Mouse (Mus musculus) liver, embryonic 12.5 days (tissue): ENCODE results near the gene Rbm28. TPM values are rescaled to one million over a fixed set of nuclear protein-coding genes. Genes with fewer than 3 reads are reported as not detected.
A peak's percentile ranks its signal among the peaks of the same experiment; 100 is the strongest.
"Not testable (repeated sequence)": the region's sequence is repeated elsewhere in the genome, so short reads cannot be mapped to it uniquely, and the experiment has no call there.

Experiments used
- ATAC-seq: fragments of 200-750 bp; cut with Nextera tagmentation; 2 replicates; pipeline ENCODE4 v1.8.0; 2017; ENCODE audit warnings: moderate number of reproducible peaks, mild to moderate bottlenecking, moderate library complexity
- H3K27ac ChIP-seq: fragments of 300-500 bp; sonication (generic); 2 replicates; pipeline ENCODE4 v1.5.1; 2016; ENCODE audit warnings: mild to moderate bottlenecking
- H3K27me3 ChIP-seq: fragments of 300-500 bp; sonication (generic); replicated peaks from 2 replicates; pipeline ENCODE4 v1.6.1; 2016; ENCODE audit warnings: mild to moderate bottlenecking, moderate library complexity
- H3K36me3 ChIP-seq: fragments of 300-500 bp; sonication (generic); 2 replicates; pipeline ENCODE4 v1.6.1; 2016; ENCODE audit warnings: mild to moderate bottlenecking, moderate library complexity
- H3K4me1 ChIP-seq: fragments of 300-500 bp; sonication (generic); 2 replicates; pipeline ENCODE4 v1.6.1; 2016
- H3K4me2 ChIP-seq: fragments of 300-500 bp; sonication (generic); 2 replicates; pipeline ENCODE4 v1.6.1; 2016; ENCODE audit warnings: mild to moderate bottlenecking, moderate library complexity
- H3K4me3 ChIP-seq: fragments of 300-500 bp; sonication (generic); 2 replicates; pipeline ENCODE4 v1.5.1; 2016; ENCODE audit warnings: mild to moderate bottlenecking, moderate library complexity
- H3K9ac ChIP-seq: fragments of 300-500 bp; sonication (generic); 2 replicates; pipeline ENCODE4 v1.6.1; 2016; ENCODE audit warnings: mild to moderate bottlenecking, moderate library complexity
- H3K9me3 ChIP-seq: fragments of 300-500 bp; sonication (generic); replicated peaks from 2 replicates; pipeline ENCODE4 v1.6.1; 2016; ENCODE audit warnings: mild to moderate bottlenecking, moderate library complexity
- WGBS: fragments of 180-500 bp; shearing (Covaris S2); methylation state at CpG from one replicate; pipeline ENCODE4 v1.1.7; 2016; ENCODE audit not compliant: insufficient replicate concordance; 5-methylcytosine and 5-hydroxymethylcytosine counted together
- polyA plus RNA-seq: library from polyadenylated mRNA; unstranded; fragments of >200 nt; fragmentation: Nextera tagmentation; extraction: Ambion mirVana; gene quantifications from 2 replicates; pipeline ENCODE4 v1.2.1, GENCODE M21; 2016

Rbm28 gene
- polyA plus RNA-seq, 1 experiment from 2014 or later: 27.2 TPM

GRCm38 (mm10) chr6:29179843-29180242 is 15.0 kb upstream of the Rbm28 start:
- WGBS: 34% methylated on average over 8 of the region's 8 CpGs
- Histone ChIP-seq H3K4me3 (no peak overlapping the region), H3K36me3 (no peaks in the 10 kb centered on the region), H3K9ac (no peak overlapping the region), H3K27me3 (peaks cover 86% of the 10 kb centered on the region), H3K4me2 (peak overlapping the region; percentile 75), H3K9me3 (no peaks in the 10 kb centered on the region), H3K27ac (no peak overlapping the region), H3K4me1 (peaks cover 7% of the 10 kb centered on the region)
- ATAC-seq: no peak

DNA sequence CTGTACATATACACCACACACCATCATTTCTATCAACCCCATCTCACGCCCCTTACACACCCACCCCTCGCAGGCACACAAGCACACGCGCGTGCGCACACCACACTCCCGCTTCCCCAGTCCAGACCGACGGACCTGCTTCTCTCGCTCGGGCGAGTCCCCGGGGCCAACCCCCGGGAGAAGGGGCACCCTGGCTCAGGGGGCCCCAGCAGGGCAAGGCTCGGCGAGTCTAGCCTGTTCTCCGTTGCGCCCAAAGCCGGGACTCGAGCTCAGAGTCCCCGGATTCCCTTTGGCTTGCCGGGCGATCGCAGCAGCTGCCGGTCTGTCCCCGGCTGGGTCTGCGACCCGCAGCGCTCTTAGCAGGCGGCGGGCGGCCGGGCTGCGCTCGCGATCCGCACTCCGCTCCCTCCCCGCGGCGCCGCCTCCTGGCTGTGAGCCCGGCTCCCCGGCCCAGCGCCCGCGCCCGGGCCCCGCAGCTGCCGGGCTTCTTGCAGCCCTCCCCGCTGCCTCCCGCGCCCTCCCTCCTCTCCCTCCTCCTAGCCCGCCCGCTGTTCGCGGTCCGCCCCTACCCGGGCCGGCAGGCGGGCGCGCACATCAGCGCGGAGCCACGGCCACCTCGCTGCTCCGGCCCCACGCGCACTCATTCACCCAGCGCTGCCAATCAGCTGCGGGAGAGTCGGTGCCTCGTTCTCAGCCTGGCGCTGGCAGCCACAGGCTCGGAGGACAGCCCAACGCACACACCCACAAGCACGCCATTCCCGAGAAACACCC is 14.3 kb upstream of the Rbm28 start, which contains the start of gene Prrt4:
Gene Prrt4, minus strand, starts transcription at position 697 of the 771 bp plus-strand sequence.
- Histone ChIP-seq H3K4me3 (peak within 1 kb of the TSS; percentile 55), H3K9me3 (no peaks in the 10 kb centered on the region), H3K9ac (no peak within 1 kb of the TSS), H3K4me2 (peak within 1 kb of the TSS; percentile 75), H3K36me3 (no peaks in the 10 kb centered on the region), H3K27me3 (peaks cover 94% of the 10 kb centered on the region), H3K27ac (no peak within 1 kb of the TSS), H3K4me1 (peaks cover 7% of the 10 kb centered on the region)
- 0 out of 2 replicates have a peak, but pooled peaks have one; percentile 24 for ATAC-seq
- under 1% methylated on average over 76 of the region's 79 CpGs for WGBS

- H3K4me1 ChIP-seq: peaks cover 7% of the 10 kb centered on the region
- H3K27me3 ChIP-seq: peaks cover 100% of the 10 kb centered on the region
- H3K9ac ChIP-seq: no peak overlapping the region
- peak; percentile 35; the same call in 1 of the 2 replicates for ATAC-seq
- no peak overlapping the region for H3K27ac ChIP-seq
- no peak overlapping the region for H3K4me3 ChIP-seq
- no peaks in the 10 kb centered on the region for H3K36me3 ChIP-seq
- no peaks in the 10 kb centered on the region for H3K9me3 ChIP-seq
- 20% methylated on average over 17 of the region's 17 CpGs for WGBS
- peak overlapping the region; percentile 75 for H3K4me2 ChIP-seq
These were observed 13.4 kb upstream of the Rbm28 start for GRCm38 (mm10) chr6:29177901-29178879.

DNA sequence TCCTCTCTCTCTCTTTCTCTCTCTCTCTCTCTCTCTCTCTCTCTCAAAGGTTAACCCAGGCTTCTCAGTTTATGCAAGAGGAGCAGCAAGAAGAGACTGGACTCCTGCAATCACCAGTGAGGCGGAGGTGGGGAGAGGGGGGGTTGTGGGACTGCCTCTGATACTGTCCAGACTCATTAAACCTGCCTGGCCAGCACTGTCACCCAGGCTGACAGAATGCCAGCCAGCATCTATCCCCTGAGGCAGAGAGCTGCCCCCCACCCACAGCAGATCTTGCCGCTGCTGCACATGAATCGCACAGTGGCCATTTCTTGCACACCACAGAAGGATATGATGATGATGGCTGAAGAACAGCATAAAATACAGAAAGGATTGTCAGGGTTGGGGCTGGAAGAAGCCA is 10.3 kb upstream of the Rbm28 start:
- WGBS: 67% methylated on average over 3 of the region's 3 CpGs
- Histone ChIP-seq H3K9me3 (no peaks in the 10 kb centered on the region), H3K4me3 (no peak overlapping the region), H3K4me1 (peaks cover 22% of the 10 kb centered on the region), H3K27me3 (peaks cover 100% of the 10 kb centered on the region), H3K27ac (no peak overlapping the region), H3K9ac (no peak overlapping the region), H3K36me3 (no peaks in the 10 kb centered on the region), H3K4me2 (no peak overlapping the region)
- no peak for ATAC-seq

GRCm38 (mm10) chr6:29174368-29174767 is 9.6 kb upstream of the Rbm28 start:
- Histone ChIP-seq H3K27me3 (peaks cover 100% of the 10 kb centered on the region), H3K36me3 (no peaks in the 10 kb centered on the region), H3K27ac (no peak overlapping the region), H3K4me1 (peaks cover 22% of the 10 kb centered on the region), H3K4me3 (no peak overlapping the region), H3K9me3 (no peaks in the 10 kb centered on the region), H3K4me2 (no peak overlapping the region), H3K9ac (no peak overlapping the region)
- WGBS: 18% methylated on average over 7 of the region's 7 CpGs
- ATAC-seq: no peak

- Histone ChIP-seq H3K4me2 (peak overlapping the region; percentile 71), H3K27me3 (peaks cover 98% of the 10 kb centered on the region), H3K27ac (no peak overlapping the region), H3K9ac (peak overlapping the region; percentile 32; the same call in 1 of the 2 replicates), H3K4me1 (peaks cover 16% of the 10 kb centered on the region), H3K4me3 (peak overlapping the region; percentile 49), H3K9me3 (no peaks in the 10 kb centered on the region), H3K36me3 (no peaks in the 10 kb centered on the region)
- ATAC-seq: peak; percentile 56
- WGBS: under 1% methylated on average over 39 of the region's 40 CpGs
These were observed 6.2 kb upstream of the Rbm28 start for GRCm38 (mm10) chr6:29170952-29171388.

DNA sequence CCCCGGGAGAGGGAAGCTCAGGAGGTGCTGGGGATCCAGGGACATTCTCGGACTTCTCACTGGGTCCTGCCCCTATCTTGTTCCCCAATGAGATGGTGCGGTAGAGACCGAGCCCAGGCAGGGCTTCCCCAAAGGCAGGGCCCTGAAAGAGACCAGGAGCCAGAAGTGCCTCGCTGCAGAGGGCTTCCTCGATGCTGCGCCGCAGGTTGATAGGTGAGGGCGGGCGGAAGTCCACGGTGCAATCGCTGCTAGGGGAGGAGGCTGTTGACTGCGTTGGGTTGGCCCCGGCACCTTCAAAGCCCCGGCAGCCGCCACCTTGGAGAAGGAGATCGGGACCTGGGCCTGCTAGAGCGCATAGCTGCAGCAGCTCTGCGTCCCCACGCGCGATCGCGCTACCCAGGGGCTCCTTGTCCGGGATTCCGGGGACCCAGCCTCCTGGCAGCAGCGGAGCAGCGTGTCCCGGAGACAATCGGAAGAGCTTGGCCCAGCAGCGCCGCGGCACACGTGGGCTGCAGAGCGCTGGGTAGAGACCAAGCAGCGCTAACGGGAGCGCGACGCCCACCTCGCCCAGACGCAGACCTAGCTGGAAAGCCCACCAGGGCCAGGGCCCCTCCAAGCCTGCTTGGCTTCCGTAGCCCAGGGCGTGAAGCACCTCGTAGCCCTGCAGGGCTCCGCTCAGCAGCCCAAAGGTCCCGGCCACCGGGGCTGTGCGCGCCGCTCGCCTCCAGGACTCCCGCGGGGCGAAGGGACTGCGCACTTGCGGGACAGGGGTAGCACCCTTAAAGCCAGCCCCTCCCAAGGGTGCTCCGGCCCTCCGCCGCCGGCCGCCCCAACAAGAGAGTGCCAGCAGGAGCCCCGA is 5.5 kb upstream of the Rbm28 start:
- Histone ChIP-seq H3K4me1 (peaks cover 16% of the 10 kb centered on the region), H3K27me3 (peaks cover 97% of the 10 kb centered on the region), H3K4me3 (peak overlapping the region; percentile 49), H3K27ac (no peak overlapping the region), H3K9me3 (no peaks in the 10 kb centered on the region), H3K4me2 (peak overlapping the region; percentile 71), H3K36me3 (no peaks in the 10 kb centered on the region), H3K9ac (peak overlapping the region; percentile 32; the same call in 1 of the 2 replicates)
- peak; percentile 40; the same call in 1 of the 2 replicates for ATAC-seq
- WGBS: 2% methylated on average over 63 of the region's 63 CpGs

- Histone ChIP-seq H3K27me3 (peaks cover 93% of the 10 kb centered on the region), H3K36me3 (no peaks in the 10 kb centered on the region), H3K27ac (no peak overlapping the region), H3K4me2 (peak overlapping the region; percentile 71; the same call in 1 of the 2 replicates), H3K9ac (no peak overlapping the region), H3K9me3 (no peaks in the 10 kb centered on the region), H3K4me1 (peaks cover 20% of the 10 kb centered on the region), H3K4me3 (no peak overlapping the region)
- ATAC-seq: no peak
- 6% methylated on average over 12 of the region's 12 CpGs for WGBS
These were observed 4.9 kb upstream of the Rbm28 start for GRCm38 (mm10) chr6:29169675-29170062.

GRCm38 (mm10) chr6:29168871-29169270 is 4.1 kb upstream of the Rbm28 start:
- H3K9me3 ChIP-seq: no peaks in the 10 kb centered on the region
- no peak overlapping the region for H3K4me2 ChIP-seq
- no peak for ATAC-seq
- WGBS: 14% methylated on average over 2 of the region's 2 CpGs
- H3K27me3 ChIP-seq: peaks cover 85% of the 10 kb centered on the region
- H3K9ac ChIP-seq: no peak overlapping the region
- no peak overlapping the region for H3K4me3 ChIP-seq
- H3K4me1 ChIP-seq: peaks cover 22% of the 10 kb centered on the region
- no peak overlapping the region for H3K27ac ChIP-seq
- no peaks in the 10 kb centered on the region for H3K36me3 ChIP-seq

DNA sequence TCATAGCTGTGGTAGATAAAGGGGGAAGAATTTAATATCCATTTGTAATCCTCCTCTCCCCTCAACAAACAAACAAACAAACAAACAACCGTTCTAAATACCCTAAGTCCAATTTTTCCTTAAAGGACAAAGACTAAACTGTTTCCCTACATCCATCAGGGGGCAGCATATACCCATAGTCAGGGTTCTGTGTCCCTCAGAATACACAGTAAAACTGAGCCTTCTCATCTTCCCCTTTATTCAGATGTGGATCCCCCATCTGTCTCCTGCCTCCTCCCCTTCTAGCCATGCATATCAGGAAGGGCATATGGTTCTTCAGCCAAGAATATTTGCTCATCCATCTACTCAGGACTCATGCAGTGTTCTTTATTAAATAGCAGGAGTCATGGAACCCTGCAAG is 1.4 kb upstream of the Rbm28 start:
- no peaks in the 10 kb centered on the region for H3K36me3 ChIP-seq
- H3K9ac ChIP-seq: no peak overlapping the region
- WGBS: 0% methylated on average over 1 of the region's 1 CpGs
- no peak overlapping the region for H3K27ac ChIP-seq
- H3K9me3 ChIP-seq: no peaks in the 10 kb centered on the region
- H3K4me3 ChIP-seq: no peak overlapping the region
- peaks cover 58% of the 10 kb centered on the region for H3K27me3 ChIP-seq
- ATAC-seq: no peak
- no peak overlapping the region for H3K4me2 ChIP-seq
- peaks cover 38% of the 10 kb centered on the region for H3K4me1 ChIP-seq

GRCm38 (mm10) chr6:29161291-29161690 is 3.5 kb downstream of the Rbm28 start:
- Histone ChIP-seq H3K36me3 (peaks cover 41% of the 10 kb centered on the region), H3K4me1 (peaks cover 25% of the 10 kb centered on the region), H3K27me3 (peaks cover 10% of the 10 kb centered on the region)
- H3K27ac ChIP-seq, H3K4me2 ChIP-seq, H3K9ac ChIP-seq, H3K9me3 ChIP-seq, H3K4me3 ChIP-seq, ATAC-seq: not testable (repeated sequence)
- 98% methylated on average over 5 of the region's 5 CpGs for WGBS
